Mouse (Mus musculus) neural tube, embryonic 13.5 days (tissue): ENCODE measurements around the gene Kcnq4. TPM values are rescaled to one million over a fixed set of nuclear protein-coding genes. Genes with fewer than 3 reads are reported as not detected.

Source experiments
- ATAC-seq: fragments of 200-750 bp; cut with Nextera tagmentation; 2 replicates; pipeline ENCODE4 v1.8.0; 2017; ENCODE audit warnings: low read depth, mild to moderate bottlenecking, moderate TSS enrichment, moderate library complexity
- H3K27ac ChIP-seq: fragments of 300-500 bp; sonication (generic); replicated peaks from 2 replicates; pipeline ENCODE4 v1.5.1; 2015; ENCODE audit warnings: moderate library complexity, mild to moderate bottlenecking, inconsistent platforms
- H3K27me3 ChIP-seq: fragments of 300-500 bp; sonication (generic); 2 replicates; pipeline ENCODE4 v1.6.1; 2015; ENCODE audit warnings: mild to moderate bottlenecking, inconsistent platforms
- H3K36me3 ChIP-seq: fragments of 300-500 bp; sonication (generic); 2 replicates; pipeline ENCODE4 v1.6.1; 2015; ENCODE audit warnings: mild to moderate bottlenecking, inconsistent platforms
- H3K4me1 ChIP-seq: fragments of 300-500 bp; sonication (generic); replicated peaks from 2 replicates; pipeline ENCODE4 v1.6.1; 2015; ENCODE audit warnings: inconsistent platforms
- H3K4me2 ChIP-seq: fragments of 300-500 bp; sonication (generic); 2 replicates; pipeline ENCODE4 v1.6.1; 2015; ENCODE audit warnings: inconsistent platforms, mild to moderate bottlenecking, moderate library complexity
- H3K4me3 ChIP-seq: fragments of 300-500 bp; sonication (generic); 2 replicates; pipeline ENCODE4 v1.5.1; 2015; ENCODE audit warnings: mild to moderate bottlenecking, inconsistent platforms
- H3K9ac ChIP-seq: fragments of 300-500 bp; sonication (generic); 2 replicates; pipeline ENCODE4 v1.6.1; 2015; ENCODE audit warnings: moderate library complexity, mild to moderate bottlenecking, inconsistent platforms
- H3K9me3 ChIP-seq: fragments of 300-500 bp; sonication (generic); 2 replicates; pipeline ENCODE4 v1.6.1; 2016; ENCODE audit warnings: inconsistent platforms
- WGBS: fragments of 180-500 bp; shearing (Covaris S2); methylation state at CpG from one replicate; pipeline ENCODE4 v1.1.7; 2015; 5-methylcytosine and 5-hydroxymethylcytosine counted together
- polyA plus RNA-seq: library from polyadenylated mRNA; unstranded; fragments of >200 nt; fragmentation: Nextera tagmentation; extraction: Ambion mirVana; gene quantifications from 2 replicates; pipeline ENCODE4 v1.2.1, GENCODE M21; 2015

The Kcnq4 gene
- 5.0 and 5.8 TPM in 2 replicates for polyA plus RNA-seq

- Histone ChIP-seq H3K27ac (no peak within 1 kb of the TSS), H3K4me2 (peak within 1 kb of the TSS; percentile 100), H3K27me3 (peaks cover 72% of the 10 kb centered on the region), H3K4me3 (peak within 1 kb of the TSS; percentile 67), H3K9me3 (no peaks in the 10 kb centered on the region), H3K9ac (peak within 1 kb of the TSS; percentile 81), H3K4me1 (peaks cover 29% of the 10 kb centered on the region), H3K36me3 (no peaks in the 10 kb centered on the region)
- 2% methylated on average over 42 of the region's 42 CpGs for WGBS
- ATAC-seq: peak; percentile 2; the same call in 1 of the 2 replicates
These were observed at the start of gene Kcnq4 for GRCm38 (mm10) chr4:120747941-120748866. Kcnq4 (minus strand) TSS chr4:120748612.

GRCm38 (mm10) chr4:120796687-120797086, 48.3 kb upstream of the Kcnq4 start:
- no peak overlapping the region for H3K4me3 ChIP-seq
- 85% methylated on average over 2 of the region's 2 CpGs for WGBS
- H3K4me2 ChIP-seq: no peak overlapping the region
- H3K4me1 ChIP-seq: peaks cover 12% of the 10 kb centered on the region
- ATAC-seq: no peak
- no peak overlapping the region for H3K9ac ChIP-seq
- H3K36me3 ChIP-seq: no peaks in the 10 kb centered on the region
- no peaks in the 10 kb centered on the region for H3K27me3 ChIP-seq
- no peak overlapping the region for H3K27ac ChIP-seq
- no peaks in the 10 kb centered on the region for H3K9me3 ChIP-seq

GRCm38 (mm10) chr4:120795646-120796045, 47.2 kb upstream of the Kcnq4 start:
- Histone ChIP-seq H3K4me3 (no peak overlapping the region), H3K27ac (no peak overlapping the region), H3K4me2 (no peak overlapping the region), H3K9ac (no peak overlapping the region), H3K4me1 (peaks cover 12% of the 10 kb centered on the region), H3K27me3 (no peaks in the 10 kb centered on the region), H3K36me3 (peaks cover 2% of the 10 kb centered on the region; the same call in 1 of the 2 replicates), H3K9me3 (no peaks in the 10 kb centered on the region)
- ATAC-seq: no peak
- WGBS: 86% methylated on average over 1 of the region's 1 CpGs

- peaks cover 12% of the 10 kb centered on the region for H3K4me1 ChIP-seq
- 88% methylated on average over 2 of the region's 2 CpGs for WGBS
These were observed 44.5 kb upstream of the Kcnq4 start for GRCm38 (mm10) chr4:120792918-120793317.

GRCm38 (mm10) chr4:120790027-120790426, 41.6 kb upstream of the Kcnq4 start:
- no peaks in the 10 kb centered on the region for H3K27me3 ChIP-seq
- H3K9ac ChIP-seq: no peak overlapping the region
- no peak for ATAC-seq
- peaks cover 4% of the 10 kb centered on the region for H3K4me1 ChIP-seq
- no peak overlapping the region for H3K4me2 ChIP-seq
- WGBS: 95% methylated on average over 4 of the region's 4 CpGs
- peaks cover 49% of the 10 kb centered on the region for H3K36me3 ChIP-seq
- H3K27ac ChIP-seq: no peak overlapping the region
- H3K9me3 ChIP-seq: no peaks in the 10 kb centered on the region
- H3K4me3 ChIP-seq: no peak overlapping the region

More at GRCm38 (mm10) chr4:120792918-120793317, 44.5 kb upstream of the Kcnq4 start:
- no peak overlapping the region for H3K27ac ChIP-seq
- H3K27me3 ChIP-seq: no peaks in the 10 kb centered on the region
- H3K9me3 ChIP-seq: no peaks in the 10 kb centered on the region
- no peak for ATAC-seq
- no peak overlapping the region for H3K9ac ChIP-seq
- H3K4me3 ChIP-seq: no peak overlapping the region
- no peak overlapping the region for H3K4me2 ChIP-seq
- peaks cover 26% of the 10 kb centered on the region for H3K36me3 ChIP-seq

GRCm38 (mm10) chr4:120755801-120756200, 7.4 kb upstream of the Kcnq4 start:
- H3K4me2 ChIP-seq: no peak overlapping the region
- H3K4me1 ChIP-seq: no peaks in the 10 kb centered on the region
- H3K27ac ChIP-seq: no peak overlapping the region
- H3K27me3 ChIP-seq: peaks cover 13% of the 10 kb centered on the region
- no peak overlapping the region for H3K9ac ChIP-seq
- H3K36me3 ChIP-seq: peaks cover 44% of the 10 kb centered on the region
- no peaks in the 10 kb centered on the region for H3K9me3 ChIP-seq
- ATAC-seq: no peak
- no peak overlapping the region for H3K4me3 ChIP-seq
- WGBS: 57% methylated on average over 5 of the region's 5 CpGs

- H3K27me3 ChIP-seq: peaks cover 17% of the 10 kb centered on the region
- ATAC-seq: no peak
- no peak overlapping the region for H3K27ac ChIP-seq
- H3K4me3 ChIP-seq: no peak overlapping the region
- 0% methylated on average over 1 of the region's 1 CpGs for WGBS
- H3K36me3 ChIP-seq: peaks cover 39% of the 10 kb centered on the region
- H3K9me3 ChIP-seq: no peaks in the 10 kb centered on the region
- no peak overlapping the region for H3K4me2 ChIP-seq
- H3K9ac ChIP-seq: no peak overlapping the region
- no peaks in the 10 kb centered on the region for H3K4me1 ChIP-seq
These were observed 6.9 kb upstream of the Kcnq4 start for GRCm38 (mm10) chr4:120755299-120755698.

GRCm38 (mm10) chr4:120749601-120750000, 1.2 kb upstream of the Kcnq4 start:
- no peak overlapping the region for H3K4me3 ChIP-seq
- ATAC-seq: no peak
- peaks cover 72% of the 10 kb centered on the region for H3K27me3 ChIP-seq
- 20% methylated on average over 2 of the region's 2 CpGs for WGBS
- no peaks in the 10 kb centered on the region for H3K36me3 ChIP-seq
- H3K9ac ChIP-seq: no peak overlapping the region
- H3K4me1 ChIP-seq: peaks cover 29% of the 10 kb centered on the region
- no peak overlapping the region for H3K27ac ChIP-seq
- no peaks in the 10 kb centered on the region for H3K9me3 ChIP-seq
- H3K4me2 ChIP-seq: no peak overlapping the region

- H3K27me3 ChIP-seq: peaks cover 72% of the 10 kb centered on the region
- under 1% methylated on average over 61 of the region's 75 CpGs for WGBS
- no peaks in the 10 kb centered on the region for H3K36me3 ChIP-seq
- peak overlapping the region; percentile 100 for H3K4me2 ChIP-seq
- ATAC-seq: peak; percentile 46
- H3K4me3 ChIP-seq: peak overlapping the region; percentile 67
- no peak overlapping the region for H3K27ac ChIP-seq
- peaks cover 29% of the 10 kb centered on the region for H3K4me1 ChIP-seq
- H3K9me3 ChIP-seq: no peaks in the 10 kb centered on the region
- H3K9ac ChIP-seq: peak overlapping the region; percentile 81
These were observed 1.1 kb downstream of the Kcnq4 start for GRCm38 (mm10) chr4:120747243-120747792.

GRCm38 (mm10) chr4:120746552-120747150, 1.8 kb downstream of the Kcnq4 start:
- 2% methylated on average over 43 of the region's 53 CpGs for WGBS

GRCm38 (mm10) chr4:120745731-120746551, 2.5 kb downstream of the Kcnq4 start:
- H3K9ac ChIP-seq: peak overlapping the region; percentile 81; the same call in 1 of the 2 replicates
- H3K27ac ChIP-seq: 0 out of 2 replicates have a peak overlapping the region, but pooled peaks have one; percentile 7
- H3K4me3 ChIP-seq: peak overlapping the region; percentile 67
- H3K36me3 ChIP-seq: no peaks in the 10 kb centered on the region
- peaks cover 61% of the 10 kb centered on the region for H3K27me3 ChIP-seq
- WGBS: 17% methylated on average over 10 of the region's 10 CpGs
- ATAC-seq: no peak
- H3K9me3 ChIP-seq: no peaks in the 10 kb centered on the region
- H3K4me1 ChIP-seq: peaks cover 37% of the 10 kb centered on the region
- H3K4me2 ChIP-seq: peak overlapping the region; percentile 100

More at GRCm38 (mm10) chr4:120746552-120747150, 1.8 kb downstream of the Kcnq4 start:
- Histone ChIP-seq H3K9ac (peak overlapping the region; percentile 81), H3K4me1 (peaks cover 35% of the 10 kb centered on the region), H3K27me3 (peaks cover 68% of the 10 kb centered on the region), H3K9me3 (no peaks in the 10 kb centered on the region), H3K4me2 (peak overlapping the region; percentile 100), H3K36me3 (no peaks in the 10 kb centered on the region), H3K27ac (0 out of 2 replicates have a peak overlapping the region, but pooled peaks have one; percentile 7), H3K4me3 (peak overlapping the region; percentile 67)
- ATAC-seq: peak; percentile 59
